Mouse (Mus musculus) kidney, postnatal 0 days (tissue): ENCODE data around the gene Cdkn2aip. TPM values are rescaled to one million over a fixed set of nuclear protein-coding genes. Genes with fewer than 3 reads are reported as not detected.

ENCODE experiments used
- ATAC-seq: fragments of 200-750 bp; cut with Nextera tagmentation; replicated peaks from 2 replicates; pipeline ENCODE4 v1.8.0; 2017; ENCODE audit warnings: low read depth, moderate number of reproducible peaks, moderate TSS enrichment, moderate library complexity; ENCODE audit not compliant: low FRiP score
- DNase-seq: peaks from one replicate; pipeline ENCODE4 v3.0.0-alpha.2; 2016; ENCODE audit warnings: low spot score
- H3K27ac ChIP-seq: fragments of 300-500 bp; sonication (generic); 2 replicates; pipeline ENCODE4 v1.5.1; 2014; ENCODE audit warnings: mild to moderate bottlenecking
- H3K27me3 ChIP-seq: fragments of 300-500 bp; sonication (generic); 2 replicates; pipeline ENCODE4 v1.6.1; 2014; ENCODE audit warnings: low read length, mixed read lengths; ENCODE audit not compliant: insufficient read depth
- H3K36me3 ChIP-seq: fragments of 300-500 bp; sonication (generic); 2 replicates; pipeline ENCODE4 v1.6.1; 2014; ENCODE audit warnings: low read length, mixed read lengths; ENCODE audit not compliant: insufficient read depth
- H3K4me1 ChIP-seq: fragments of 300-500 bp; sonication (generic); replicated peaks from 2 replicates; pipeline ENCODE4 v1.6.1; 2014; ENCODE audit warnings: antibody characterized with exemption, low read length, mixed read lengths; ENCODE audit not compliant: insufficient read depth
- H3K4me2 ChIP-seq: fragments of 300-500 bp; sonication (generic); 2 replicates; pipeline ENCODE4 v1.6.1; 2014; ENCODE audit warnings: mild to moderate bottlenecking, low read length, moderate library complexity, mixed read lengths
- H3K4me3 ChIP-seq: fragments of 300-500 bp; sonication (generic); replicated peaks from 2 replicates; pipeline ENCODE4 v1.5.1; 2014; ENCODE audit warnings: low read depth, low read length
- H3K9ac ChIP-seq: fragments of 300-500 bp; sonication (generic); 2 replicates; pipeline ENCODE4 v1.6.1; 2014; ENCODE audit warnings: low read depth, low read length
- H3K9me3 ChIP-seq: fragments of 300-500 bp; sonication (generic); replicated peaks from 2 replicates; pipeline ENCODE4 v1.6.1; 2016; ENCODE audit warnings: low read length, inconsistent platforms, mixed read lengths
- CTCF ChIP-seq: IDR thresholded peaks from 2 replicates; pipeline ENCODE4 v1.5.1; 2016; ENCODE audit warnings: antibody characterized with exemption, low read depth, mild to moderate bottlenecking, moderate library complexity
- WGBS: fragments of 180-500 bp; shearing (Covaris S2); extraction: QIAGEN DNeasy Blood & Tissue Kit; methylation state at CpG from one replicate; pipeline ENCODE4 v1.1.7; 2014; 5-methylcytosine and 5-hydroxymethylcytosine counted together
- polyA plus RNA-seq: library from polyadenylated mRNA; unstranded; fragments of >200 nt; fragmentation: Nextera tagmentation; extraction: Ambion mirVana; gene quantifications from 2 replicates; pipeline ENCODE4 v1.2.1, GENCODE M21; 2015

Cdkn2aip gene
- polyA plus RNA-seq, 1 experiment from 2014 or later = 23.6 TPM

DNA sequence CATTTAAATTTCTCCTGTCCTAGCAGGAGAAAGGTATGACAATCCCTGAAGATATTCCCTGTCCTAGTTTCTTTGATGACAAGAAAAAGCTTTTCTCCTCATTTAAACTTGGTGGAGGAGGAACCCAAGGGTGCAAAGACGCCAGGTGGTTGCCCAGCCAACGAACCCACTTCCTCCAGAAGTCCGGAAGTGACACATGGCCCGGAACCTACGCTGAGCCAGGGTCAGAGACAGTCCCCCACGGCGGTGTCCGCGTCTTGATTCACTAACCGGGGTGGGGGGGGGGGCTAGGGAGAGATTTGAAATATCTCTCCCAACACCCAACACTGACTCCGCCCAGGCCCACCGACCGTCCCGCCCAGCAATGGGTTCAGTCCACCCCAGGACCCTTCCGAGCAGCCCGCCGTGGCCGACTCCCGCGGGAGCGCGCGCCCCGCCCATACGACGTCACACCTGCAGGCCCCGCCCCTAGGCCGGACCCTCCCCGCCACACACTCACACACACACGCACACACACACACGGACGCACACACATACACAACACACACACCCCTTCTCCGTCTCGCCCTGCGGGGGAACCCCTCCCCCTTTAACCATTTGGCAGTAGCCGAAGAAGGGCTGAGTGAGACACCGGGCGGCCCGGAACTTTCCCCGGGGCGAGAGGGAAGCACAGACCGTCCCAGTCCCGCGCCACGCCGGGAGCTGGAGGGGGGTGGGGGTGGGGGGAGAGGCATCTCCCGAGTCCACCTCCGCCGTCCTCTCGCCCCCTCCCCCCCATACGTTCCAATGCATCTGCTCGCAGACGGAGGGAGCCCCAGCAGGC, 40.2 kb downstream of the Cdkn2aip start:
- H3K27me3 ChIP-seq = no peaks in the 10 kb centered on the region
- no peaks in the 10 kb centered on the region for H3K9me3 ChIP-seq
- no peak for TF ChIP-seq CTCF
- peak overlapping the region; percentile 80 for H3K9ac ChIP-seq
- ATAC-seq (peak; percentile 76), DNase-seq (peak; percentile 90)
- peak overlapping the region; percentile 52 for H3K4me2 ChIP-seq
- H3K36me3 ChIP-seq = peaks cover 1% of the 10 kb centered on the region; the same call in 1 of the 2 replicates
- peak overlapping the region; percentile 63 for H3K4me3 ChIP-seq
- no peaks in the 10 kb centered on the region for H3K4me1 ChIP-seq
- H3K27ac ChIP-seq = peak overlapping the region; percentile 96
- under 1% methylated on average over 43 of the region's 53 CpGs for WGBS

DNA sequence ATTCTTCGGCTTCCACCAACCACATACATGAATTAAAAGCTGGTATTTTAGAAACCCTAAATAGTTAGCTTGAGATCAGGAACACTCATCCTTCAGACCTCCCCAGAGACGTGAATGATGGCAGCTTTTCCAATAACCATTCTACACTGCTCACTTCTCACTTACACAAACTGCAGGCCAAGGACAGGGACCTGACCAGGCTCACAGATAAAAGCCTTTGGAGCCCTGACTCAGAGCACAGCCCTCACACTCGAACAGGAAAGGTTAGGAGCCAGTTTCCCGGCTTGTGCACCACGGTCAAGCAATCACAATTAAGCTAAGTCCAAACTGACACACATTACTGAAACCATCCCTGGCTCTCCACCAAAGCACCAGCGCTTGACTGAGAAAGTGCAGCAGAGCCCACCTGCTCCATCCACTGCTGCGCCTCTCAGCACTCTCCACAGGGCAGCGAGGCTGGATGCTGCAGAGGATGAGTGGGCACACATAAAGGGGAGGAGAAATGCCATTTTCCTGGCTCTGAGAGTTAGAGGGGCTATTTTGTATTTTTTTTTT, 49.4 kb downstream of the Cdkn2aip start:
- H3K27ac ChIP-seq = no peak overlapping the region
- no peak overlapping the region for H3K4me3 ChIP-seq
- H3K36me3 ChIP-seq = peaks cover 5% of the 10 kb centered on the region
- H3K27me3 ChIP-seq = no peaks in the 10 kb centered on the region
- no peak for TF ChIP-seq CTCF
- H3K9me3 ChIP-seq = no peaks in the 10 kb centered on the region
- ATAC-seq (no peak), DNase-seq (no peak)
- 86% methylated on average over 8 of the region's 8 CpGs for WGBS
- H3K4me2 ChIP-seq = no peak overlapping the region
- H3K4me1 ChIP-seq = no peaks in the 10 kb centered on the region
- H3K9ac ChIP-seq = no peak overlapping the region

DNA sequence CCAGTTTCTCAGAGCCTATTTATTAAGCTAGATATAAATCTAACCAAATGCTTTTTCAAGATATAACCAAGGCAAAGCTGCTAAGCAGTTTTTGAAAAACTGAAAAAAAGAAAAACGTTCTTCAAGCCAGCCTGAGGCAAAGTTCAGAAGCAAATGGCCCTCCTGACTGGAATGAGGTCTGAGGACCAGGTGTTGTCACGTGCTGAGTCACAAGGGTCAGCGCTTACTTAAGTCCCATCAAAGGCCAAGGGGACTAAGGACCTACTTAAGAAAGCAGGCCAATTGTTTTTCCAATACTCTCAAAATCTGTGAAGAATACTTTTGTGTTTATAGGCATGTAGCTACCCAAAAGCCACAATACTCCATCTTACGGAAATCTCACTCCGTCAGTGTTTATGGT, 50.5 kb downstream of the Cdkn2aip start:
- DNase-seq (no peak), ATAC-seq (0 out of 2 replicates have a peak, but pooled peaks have one; percentile 59)
- Histone ChIP-seq H3K4me2 (no peak overlapping the region), H3K9me3 (no peaks in the 10 kb centered on the region), H3K4me1 (no peaks in the 10 kb centered on the region), H3K9ac (no peak overlapping the region), H3K4me3 (no peak overlapping the region), H3K36me3 (peaks cover 3% of the 10 kb centered on the region; the same call in 1 of the 2 replicates), H3K27me3 (no peaks in the 10 kb centered on the region), H3K27ac (0 out of 2 replicates have a peak overlapping the region, but pooled peaks have one; percentile 36)
- no peak for TF ChIP-seq CTCF
- 72% methylated on average over 5 of the region's 5 CpGs for WGBS

DNA sequence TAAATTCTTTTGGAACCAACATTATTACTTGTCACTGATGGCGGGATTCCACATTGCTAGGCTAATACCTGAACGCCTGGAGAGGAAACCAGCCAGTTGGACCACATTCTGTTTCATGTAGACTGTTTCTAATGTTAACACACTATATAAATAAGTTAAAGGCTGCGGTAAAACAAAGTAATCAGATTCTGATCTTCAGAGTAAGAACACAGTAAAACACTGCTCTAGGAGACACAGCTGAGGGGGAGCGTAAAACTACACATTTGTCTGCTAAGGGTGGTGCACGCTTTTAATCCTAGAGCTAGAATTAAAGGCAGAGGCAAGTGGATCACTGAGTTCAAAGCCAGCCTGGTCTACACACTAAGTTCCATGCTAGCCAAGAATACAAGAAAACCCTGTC, 51.0 kb downstream of the Cdkn2aip start:
- no peak for TF ChIP-seq CTCF
- H3K4me1 ChIP-seq = no peaks in the 10 kb centered on the region
- ATAC-seq (no peak), DNase-seq (no peak)
- no peak overlapping the region for H3K9ac ChIP-seq
- no peaks in the 10 kb centered on the region for H3K27me3 ChIP-seq
- H3K27ac ChIP-seq = peak overlapping the region; percentile 36; the same call in 1 of the 2 replicates
- H3K36me3 ChIP-seq = peaks cover 3% of the 10 kb centered on the region; the same call in 1 of the 2 replicates
- WGBS = 88% methylated on average over 5 of the region's 5 CpGs
- no peak overlapping the region for H3K4me2 ChIP-seq
- no peaks in the 10 kb centered on the region for H3K9me3 ChIP-seq
- H3K4me3 ChIP-seq = no peak overlapping the region

DNA sequence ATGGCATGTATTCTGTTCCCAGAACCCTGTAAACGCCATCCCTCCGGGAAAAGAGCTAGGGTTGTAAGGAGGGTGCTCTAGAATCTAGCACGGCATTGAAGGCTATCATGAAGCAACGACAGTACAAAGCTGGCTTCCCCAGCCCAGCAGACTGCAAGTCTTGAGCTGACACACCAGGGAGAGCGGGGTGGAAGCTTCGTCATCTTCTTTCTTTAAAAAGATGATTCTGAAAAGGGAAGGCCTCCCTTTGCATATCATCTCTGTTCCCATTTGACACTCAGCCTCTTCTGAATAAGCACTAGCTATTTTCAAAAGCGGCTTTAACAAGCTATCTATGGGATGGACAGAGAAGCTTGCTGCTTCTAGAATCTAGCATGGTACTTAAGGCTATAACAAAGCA, 53.3 kb downstream of the Cdkn2aip start:
- 86% methylated on average over 7 of the region's 7 CpGs for WGBS
- Histone ChIP-seq H3K9ac (no peak overlapping the region), H3K4me1 (no peaks in the 10 kb centered on the region), H3K4me3 (no peak overlapping the region), H3K9me3 (no peaks in the 10 kb centered on the region), H3K4me2 (no peak overlapping the region), H3K27ac (no peak overlapping the region), H3K27me3 (no peaks in the 10 kb centered on the region), H3K36me3 (no peaks in the 10 kb centered on the region)
- ATAC-seq (no peak), DNase-seq (no peak)
- TF ChIP-seq CTCF = no peak

DNA sequence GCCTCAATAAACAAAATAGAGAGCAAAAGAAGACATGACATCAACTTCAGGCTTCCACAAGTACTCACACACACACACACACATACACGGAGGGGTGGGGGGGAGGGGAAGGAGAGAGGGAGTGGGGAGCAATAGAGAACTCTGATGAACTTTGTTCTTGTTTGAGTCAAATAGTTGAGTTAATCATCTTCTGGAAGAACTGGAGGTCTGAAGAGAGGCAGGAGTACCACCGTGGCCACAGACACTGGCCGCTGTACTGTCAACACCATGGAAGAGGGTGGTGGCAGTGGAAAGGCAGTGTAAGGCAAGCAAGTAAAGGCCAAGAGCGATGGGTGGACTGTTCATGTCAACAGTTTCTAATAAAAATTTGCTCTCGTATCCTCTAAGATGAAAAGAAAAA, 54.3 kb downstream of the Cdkn2aip start:
- Histone ChIP-seq H3K4me2 (no peak overlapping the region), H3K9me3 (no peaks in the 10 kb centered on the region), H3K4me1 (no peaks in the 10 kb centered on the region), H3K36me3 (no peaks in the 10 kb centered on the region), H3K27ac (no peak overlapping the region), H3K9ac (no peak overlapping the region), H3K4me3 (no peak overlapping the region), H3K27me3 (no peaks in the 10 kb centered on the region)
- no peak for DNase-seq
- 89% methylated on average over 5 of the region's 5 CpGs for WGBS
- TF ChIP-seq CTCF = no peak
- no peak; the same call in 1 of the 2 replicates for ATAC-seq

Other genes with a start within 250 kb of the Cdkn2aip start
- gene Trappc11, start 180.5 kb downstream of the Cdkn2aip start, polyA plus RNA-seq = 25.5 and 26.3 TPM in 2 replicates
- gene Rwdd4a, start 180.3 kb downstream of the Cdkn2aip start, polyA plus RNA-seq = 50.7 and 58.2 TPM in 2 replicates
- 15.8 and 19.8 TPM in 2 replicates for gene Ing2, start 38.4 kb downstream of the Cdkn2aip start, polyA plus RNA-seq
- gene Cldn24, start 108.2 kb upstream of the Cdkn2aip start, polyA plus RNA-seq = not detected in 2 replicates
- not detected in 2 replicates for gene Cldn22, start 110.5 kb upstream of the Cdkn2aip start, polyA plus RNA-seq